7 mouse cellular contexts compared by ENCODE assay signal in the genomic region with DNA sequence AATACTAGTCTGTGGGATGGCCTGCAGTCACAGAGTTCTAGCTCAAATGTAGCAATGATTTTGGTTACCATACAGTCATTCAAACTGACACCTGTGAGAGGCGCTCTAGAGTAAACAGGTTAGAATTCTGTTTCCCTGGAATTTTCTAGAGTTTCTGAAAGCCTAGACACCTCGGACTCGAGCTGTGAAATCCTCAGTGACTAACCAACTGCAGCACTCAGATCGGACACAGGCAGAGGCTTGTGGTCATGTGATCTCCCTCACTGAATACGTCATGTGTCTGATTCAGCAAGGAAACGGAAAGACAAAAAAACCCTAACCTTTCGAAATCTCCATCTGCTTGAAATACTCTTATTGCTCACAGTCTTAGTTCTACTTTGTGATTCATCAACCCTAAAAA.
A peak's percentile ranks its signal among the peaks of the same experiment; 100 is the strongest.
DNase-seq lines count a peak whose midpoint lies in the region; ATAC-seq and TF ChIP-seq lines count a peak whose summit lies in the region.

No protein-coding gene starts in this region.

- no peak overlapping the region for H3K9ac ChIP-seq in liver, postnatal 0 days (replicated peaks)

- H3K4me2 ChIP-seq in liver, postnatal 0 days (ENCODE audit: low read depth, low read length): 0 out of 2 replicates have a peak overlapping the region, but pooled peaks have one; percentile 10

- H3K4me1 ChIP-seq in liver, postnatal 0 days (ENCODE audit: insufficient read depth): no peaks in the 10 kb centered on the region
- peaks cover 16% of the 10 kb centered on the region for H3K4me1 ChIP-seq in thymus, adult 2 months (replicated peaks; ENCODE audit: control insufficient read depth, insufficient read depth, low read length)

- no peaks in the 10 kb centered on the region for H3K9me3 ChIP-seq in liver, postnatal 0 days (ENCODE audit: low read length)

- peak; percentile 83 for ATAC-seq in liver, postnatal 0 days

- H3K27me3 ChIP-seq in liver, postnatal 0 days (ENCODE audit: insufficient read depth, low read length): no peaks in the 10 kb centered on the region
- H3K27me3 ChIP-seq in thymus, adult 2 months (ENCODE audit: control insufficient read depth, insufficient read depth, low read length): no peaks in the 10 kb centered on the region

- TF ChIP-seq EP300 in liver, postnatal 0 days (IDR thresholded peaks at IDR 0.05; ENCODE audit: low read depth): no peak

- peak; percentile 12; the same call in 1 of the 2 replicates for TF ChIP-seq CTCF in liver, postnatal 0 days (IDR thresholded peaks at IDR 0.05; ENCODE audit: low read depth)
- TF ChIP-seq CTCF in thymus, adult 2 months (IDR thresholded peaks at IDR 0.05; ENCODE audit: borderline replicate concordance, control insufficient read depth, extremely low read depth, insufficient read depth, low read length, poor library complexity): no peak

- no peak for TF ChIP-seq POLR2A in thymus, adult 2 months (IDR thresholded peaks at IDR 0.05; ENCODE audit: control insufficient read depth, extremely low read depth, insufficient read depth, low read length, poor library complexity)

- H3K27ac ChIP-seq in liver, postnatal 0 days (ENCODE audit: low read depth): 0 out of 2 replicates have a peak overlapping the region, but pooled peaks have one; percentile 44
- peak overlapping the region; percentile 99 for H3K27ac ChIP-seq in thymus, adult 2 months (ENCODE audit: control insufficient read depth, insufficient read depth, low read length)

- H3K36me3 ChIP-seq in liver, postnatal 0 days (replicated peaks; ENCODE audit: insufficient read depth, low read length): no peaks in the 10 kb centered on the region
- no peaks in the 10 kb centered on the region for H3K36me3 ChIP-seq in thymus, adult 2 months (ENCODE audit: control insufficient read depth, insufficient read depth, low read length)

- DNase-seq in left cerebral cortex, postnatal 14 days (ENCODE audit: low spot score in 2 of 2): peak; percentile 10 to 55
- DNase-seq in left cerebral cortex, postnatal 4 days: no peak
- peak; percentile 79 for DNase-seq in T-cell, adult 2 months (ENCODE audit: low spot score)
- DNase-seq in liver, postnatal 0 days: no peak
- DNase-seq in thymus, adult 2 months: peak; percentile 63
- DNase-seq in testis, postnatal 10 days (ENCODE audit: low spot score): no peak
- DNase-seq in adrenal gland, postnatal 25 days: no peak

- intact Hi-C loops in left cerebral cortex, postnatal 14 days (cut with DNase I): no loop called here
- intact Hi-C loops in left cerebral cortex, postnatal 4 days (cut with DNase I): no loop called here

- peak overlapping the region; percentile 27 for H3K4me3 ChIP-seq in liver, postnatal 0 days (ENCODE audit: low read depth, low read length)
- peak overlapping the region; percentile 74 for H3K4me3 ChIP-seq in thymus, adult 2 months (ENCODE audit: control insufficient read depth, insufficient read depth, low read length)

- 40% methylated on average over 7 of the region's 7 CpGs for WGBS in liver, postnatal 0 days (ENCODE audit: insufficient replicate concordance)
- 10% methylated on average over 7 of the region's 7 CpGs for WGBS in thymus, adult 2 months

Comparison
In these comparisons a context has a peak if more than half of its experiments do, and no peak if none do; other contexts are left out.
1. DNase-seq: peak in left cerebral cortex, postnatal 14 days (2 of 2), T-cell, adult 2 months (single experiment) and thymus, adult 2 months (single experiment); none in left cerebral cortex, postnatal 4 days (single experiment), liver, postnatal 0 days (single experiment), testis, postnatal 10 days (single experiment) and adrenal gland, postnatal 25 days (single experiment).